Mouse (Mus musculus) heart, embryonic 14.5 days (tissue): ENCODE measurements at regions not wholly inside any gene's neighbourhood (a gene's known extent, or its start where the extent isn't known, plus 50 kb on each side); places are given as distances from the start of the nearest gene placed in this dataset.
"Not testable (repeated sequence)": the region's sequence is repeated elsewhere in the genome, so short reads cannot be mapped to it uniquely, and the experiment has no call there.

Source experiments
- ATAC-seq: fragments of 200-750 bp; cut with Nextera tagmentation; 2 replicates; pipeline ENCODE4 v1.8.0; 2017; ENCODE audit warnings: low read depth, moderate TSS enrichment; ENCODE audit not compliant: insufficient number of reproducible peaks, insufficient read depth, low FRiP score
- H3K27ac ChIP-seq, 2 experiments: fragments of 200-500 bp in 1 of 2; fragments of 300-500 bp in 1 of 2; sonication (generic) in 1 of 2; replicated peaks in 1 of 2; 2 replicates each; pipeline ENCODE4 v1.5.1; 2012 to 2014; ENCODE audit warnings: low read depth in 2 of 2, low read length in 2 of 2, control low read depth in 1 of 2, mild to moderate bottlenecking in 1 of 2, mixed read lengths in 1 of 2; ENCODE audit not compliant: control insufficient read depth in 1 of 2, insufficient read depth in 1 of 2
- H3K27me3 ChIP-seq: fragments of 300-500 bp; sonication (generic); 2 replicates; pipeline ENCODE4 v1.6.1; 2014; ENCODE audit warnings: mild to moderate bottlenecking, low read length, control low read depth; ENCODE audit not compliant: control insufficient read depth, insufficient read depth
- H3K36me3 ChIP-seq: fragments of 300-500 bp; sonication (generic); 2 replicates; pipeline ENCODE4 v1.6.1; 2014; ENCODE audit warnings: mild to moderate bottlenecking, control low read depth, low read length, mixed read lengths; ENCODE audit not compliant: control insufficient read depth, insufficient read depth
- H3K4me1 ChIP-seq, 2 experiments: fragments of 200-500 bp in 1 of 2; fragments of 300-500 bp in 1 of 2; sonication (generic) in 1 of 2; 2 replicates each; pipeline ENCODE4 v1.6.1; 2012 to 2014; ENCODE audit warnings: low read length in 2 of 2, control low read depth in 1 of 2, mixed read lengths in 1 of 2; ENCODE audit not compliant: control insufficient read depth in 2 of 2, insufficient read depth in 2 of 2
- H3K4me2 ChIP-seq: fragments of 300-500 bp; sonication (generic); 2 replicates; pipeline ENCODE4 v1.6.1; 2014; ENCODE audit warnings: mild to moderate bottlenecking, low read length
- H3K4me3 ChIP-seq, 2 experiments: fragments of 200-500 bp in 1 of 2; fragments of 300-500 bp in 1 of 2; sonication (generic) in 1 of 2; 2 replicates each; pipeline ENCODE4 v1.5.1; 2012 to 2014; ENCODE audit warnings: low read length in 2 of 2, mild to moderate bottlenecking in 2 of 2, control low read depth in 1 of 2, low read depth in 1 of 2, moderate library complexity in 1 of 2; ENCODE audit not compliant: control insufficient read depth in 1 of 2, insufficient read depth in 1 of 2
- H3K9ac ChIP-seq: fragments of 300-500 bp; sonication (generic); 2 replicates; pipeline ENCODE4 v1.6.1; 2014; ENCODE audit warnings: mild to moderate bottlenecking, low read length
- H3K9me3 ChIP-seq: fragments of 300-500 bp; sonication (generic); 2 replicates; pipeline ENCODE4 v1.6.1; 2016; ENCODE audit warnings: low read length, control low read depth; ENCODE audit not compliant: control insufficient read depth
- WGBS: fragments of 180-500 bp; shearing (Covaris S2); extraction: QIAGEN DNeasy Blood & Tissue Kit; methylation state at CpG from one replicate; pipeline ENCODE4 v1.1.7; 2014; 5-methylcytosine and 5-hydroxymethylcytosine counted together

DNA sequence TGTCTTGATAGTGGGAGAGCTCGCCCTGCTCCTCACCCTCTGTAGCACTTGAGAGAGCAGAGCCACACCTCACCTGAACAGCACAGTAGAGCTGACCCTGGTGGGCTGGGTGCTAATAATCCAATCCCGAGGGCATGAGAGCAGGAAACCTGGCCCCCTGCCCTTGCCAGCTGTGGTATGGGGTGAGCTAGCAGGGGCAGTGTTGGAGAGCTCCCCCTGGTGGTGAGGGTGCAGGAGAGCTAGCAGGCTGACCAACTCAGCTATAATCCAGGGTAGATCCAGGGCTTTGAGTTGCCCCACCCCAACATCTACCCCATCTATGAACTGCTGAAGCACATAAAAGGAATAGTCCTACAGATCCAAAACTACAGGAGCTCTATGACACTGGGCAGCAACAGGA lies 153.9 kb upstream of the Zfp637 start:
- Histone ChIP-seq H3K9me3 (no peaks in the 10 kb centered on the region), H3K4me2 (no peak overlapping the region), H3K27me3 (no peaks in the 10 kb centered on the region), H3K4me1 (no peaks in the 10 kb centered on the region), H3K27ac (no peak overlapping the region), H3K36me3 (no peaks in the 10 kb centered on the region), H3K9ac (no peak overlapping the region), H3K4me3 (no peak overlapping the region)
- WGBS, result 79% methylated on average over 2 of the region's 2 CpGs
- ATAC-seq, result no peak

DNA sequence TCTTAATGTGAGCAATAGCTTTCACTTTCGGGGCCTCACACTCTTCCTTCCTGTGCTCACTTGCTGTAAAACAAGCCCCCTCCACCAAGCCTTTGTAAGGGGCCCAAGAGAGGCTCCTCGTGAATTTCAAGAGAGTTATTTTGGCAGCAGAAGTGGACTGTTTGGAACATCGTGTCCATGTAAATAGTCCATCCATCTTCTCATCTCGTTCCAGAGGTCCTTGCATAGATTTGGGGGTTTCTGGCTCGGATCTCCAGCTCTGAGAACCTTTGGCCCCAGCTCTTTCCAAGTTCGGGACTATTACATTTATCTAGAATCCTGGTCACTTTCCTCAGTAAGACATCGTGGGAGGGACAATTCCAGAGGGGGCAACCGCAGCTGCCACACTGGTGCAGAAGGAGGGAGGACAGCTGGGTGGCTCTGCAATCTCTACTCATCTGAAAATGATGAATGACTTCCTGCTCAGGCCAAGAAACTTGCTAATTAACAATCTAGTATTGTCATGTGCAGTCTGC lies 152.3 kb upstream of the Zfp637 start:
- no peak overlapping the region for H3K4me3 ChIP-seq
- no peak for ATAC-seq
- no peaks in the 10 kb centered on the region for H3K36me3 ChIP-seq
- H3K9me3 ChIP-seq, result no peaks in the 10 kb centered on the region
- H3K27me3 ChIP-seq, result no peaks in the 10 kb centered on the region
- no peaks in the 10 kb centered on the region for H3K4me1 ChIP-seq
- H3K4me2 ChIP-seq, result no peak overlapping the region
- WGBS, result 62% methylated on average over 8 of the region's 8 CpGs
- H3K27ac ChIP-seq, result no peak overlapping the region
- no peak overlapping the region for H3K9ac ChIP-seq

DNA sequence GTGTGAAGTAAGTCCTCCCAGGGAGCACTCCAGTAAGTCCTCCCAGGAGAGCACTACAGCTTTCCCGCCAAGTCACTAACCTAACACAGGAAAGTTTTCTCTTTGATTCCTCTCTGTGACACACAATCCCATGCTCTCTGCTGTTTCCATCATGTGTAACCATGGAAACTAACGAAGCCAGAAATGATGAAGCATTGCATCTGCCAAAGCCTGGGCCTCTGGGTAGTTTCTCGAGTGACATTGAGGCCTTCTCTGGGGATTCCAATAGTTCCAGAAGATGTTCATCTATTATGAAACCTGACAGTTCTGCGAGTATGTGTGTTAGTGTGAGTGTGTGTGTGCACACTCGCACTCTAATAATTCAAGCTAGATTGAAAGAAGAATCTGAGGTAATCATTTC lies 140.7 kb upstream of the Zfp637 start:
- H3K9ac ChIP-seq, result no peak overlapping the region
- WGBS, result 82% methylated on average over 5 of the region's 5 CpGs
- H3K4me3 ChIP-seq, result no peak overlapping the region
- H3K27ac ChIP-seq, result no peak overlapping the region
- H3K4me1 ChIP-seq, result no peaks in the 10 kb centered on the region
- H3K4me2 ChIP-seq, result no peak overlapping the region
- H3K36me3 ChIP-seq, result no peaks in the 10 kb centered on the region
- no peaks in the 10 kb centered on the region for H3K9me3 ChIP-seq
- no peak for ATAC-seq
- H3K27me3 ChIP-seq, result no peaks in the 10 kb centered on the region

DNA sequence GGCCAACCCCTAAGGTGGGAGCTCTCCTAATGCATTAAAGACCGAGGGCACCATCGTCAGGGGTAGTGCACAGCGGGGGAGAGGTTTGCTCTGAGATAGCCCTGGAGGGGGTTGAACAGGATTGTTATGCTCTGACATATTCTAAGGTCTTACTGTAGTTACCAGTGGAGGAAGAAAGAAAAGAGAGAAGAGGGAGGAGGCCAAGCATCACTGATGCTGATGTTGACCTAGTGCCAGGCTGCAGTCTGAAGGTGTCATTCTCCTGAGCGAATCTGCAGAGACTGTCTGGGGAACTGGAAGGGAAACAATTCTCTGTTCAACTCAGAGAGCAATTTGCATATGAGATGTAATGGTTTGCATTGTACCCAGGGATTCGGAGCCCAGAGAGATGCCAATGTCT lies 139.4 kb upstream of the Zfp637 start:
- ATAC-seq, result no peak
- 92% methylated on average over 5 of the region's 5 CpGs for WGBS
- Histone ChIP-seq H3K27ac (no peak overlapping the region), H3K9ac (no peak overlapping the region), H3K4me1 (no peaks in the 10 kb centered on the region), H3K4me2 (no peak overlapping the region), H3K9me3 (no peaks in the 10 kb centered on the region), H3K4me3 (no peak overlapping the region), H3K27me3 (no peaks in the 10 kb centered on the region), H3K36me3 (no peaks in the 10 kb centered on the region)

DNA sequence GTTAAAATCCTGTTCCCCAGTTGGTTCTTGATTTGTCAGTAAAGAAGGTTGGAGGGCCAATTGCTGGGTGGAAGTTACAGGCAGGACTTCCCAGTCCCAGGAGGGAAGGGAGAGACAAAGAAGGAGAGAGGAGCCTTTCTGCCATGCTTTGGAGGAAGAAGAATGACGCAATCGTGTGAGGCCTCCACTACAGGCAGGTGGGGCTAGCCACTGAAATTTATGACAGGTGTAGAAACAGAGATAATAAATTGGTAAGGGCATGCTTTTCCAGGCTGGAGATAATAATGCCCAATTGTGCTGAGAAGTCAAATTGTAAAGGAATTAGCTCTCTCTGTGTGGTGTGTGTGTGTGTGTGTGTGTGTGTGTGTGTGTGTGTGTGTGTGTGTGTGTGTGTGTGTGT lies 135.0 kb upstream of the Zfp637 start:
- no peak for ATAC-seq
- no peak overlapping the region for H3K4me3 ChIP-seq
- no peaks in the 10 kb centered on the region for H3K27me3 ChIP-seq
- no peaks in the 10 kb centered on the region for H3K9me3 ChIP-seq
- 68% methylated on average over 2 of the region's 2 CpGs for WGBS
- H3K9ac ChIP-seq, result no peak overlapping the region
- H3K4me1 ChIP-seq, result no peaks in the 10 kb centered on the region
- no peak overlapping the region for H3K27ac ChIP-seq
- no peak overlapping the region for H3K4me2 ChIP-seq
- H3K36me3 ChIP-seq, result no peaks in the 10 kb centered on the region

DNA sequence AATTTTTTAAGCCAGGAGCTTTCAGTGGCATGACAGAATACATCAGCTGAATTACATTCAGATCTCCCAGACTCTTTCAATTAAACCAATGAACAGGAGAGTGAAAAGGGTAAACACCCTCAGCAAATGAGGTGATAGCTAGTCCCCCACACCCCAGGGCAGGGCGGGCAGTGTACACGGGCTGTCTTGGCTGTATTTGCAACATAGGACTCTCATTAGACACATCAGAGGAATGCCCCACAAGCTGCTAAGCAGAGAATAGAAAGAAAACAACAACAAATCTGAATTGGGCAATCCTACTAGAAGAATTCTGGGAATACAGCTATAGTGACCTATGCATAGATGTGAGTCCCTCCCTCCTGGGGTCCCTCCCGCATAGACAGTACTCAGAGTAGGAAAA lies 131.8 kb upstream of the Zfp637 start:
- H3K4me3 ChIP-seq, result no peak overlapping the region
- H3K9ac ChIP-seq, result no peak overlapping the region
- H3K36me3 ChIP-seq, result no peaks in the 10 kb centered on the region
- H3K27me3 ChIP-seq, result no peaks in the 10 kb centered on the region
- no peak for ATAC-seq
- no peak overlapping the region for H3K4me2 ChIP-seq
- H3K27ac ChIP-seq, result no peak overlapping the region
- no peaks in the 10 kb centered on the region for H3K4me1 ChIP-seq
- WGBS, result 79% methylated on average over 3 of the region's 3 CpGs
- H3K9me3 ChIP-seq, result no peaks in the 10 kb centered on the region

DNA sequence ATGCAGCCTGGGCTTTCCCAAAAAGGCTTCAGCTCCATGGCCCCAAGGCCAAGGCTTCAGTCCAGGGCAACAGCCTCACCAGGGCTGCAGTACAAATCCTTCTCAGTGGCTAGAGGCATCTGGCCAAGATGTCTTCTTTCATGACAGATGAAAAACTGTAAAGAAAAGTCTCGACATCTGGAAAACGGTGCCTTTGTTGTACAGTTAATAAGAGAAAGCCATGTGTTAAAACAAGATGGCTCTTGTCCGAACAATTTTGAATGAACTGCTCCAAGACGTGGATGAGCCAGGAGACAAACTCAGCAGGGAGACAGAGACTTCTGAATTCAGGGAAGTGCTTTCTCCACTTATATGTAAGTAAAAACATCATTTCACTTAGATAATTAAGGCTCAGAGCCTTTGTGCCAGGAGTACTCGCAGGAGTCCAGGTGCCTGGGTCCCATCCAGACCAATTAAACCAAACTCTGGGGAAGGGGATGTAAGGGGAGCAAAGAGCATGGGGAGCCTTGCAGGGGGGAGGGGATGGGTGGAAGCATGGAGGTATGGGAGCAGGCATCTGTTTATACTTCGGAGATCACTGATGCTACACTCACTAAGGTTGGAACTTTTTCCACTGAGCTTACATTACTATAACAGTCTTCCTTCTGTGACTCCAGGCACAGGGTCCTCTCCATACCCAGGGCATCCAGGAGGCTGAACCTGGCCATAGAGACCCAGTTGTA lies 125.8 kb upstream of the Zfp637 start:
- Histone ChIP-seq H3K36me3 (no peaks in the 10 kb centered on the region), H3K27me3 (no peaks in the 10 kb centered on the region), H3K4me3 (no peak overlapping the region), H3K4me1 (no peaks in the 10 kb centered on the region), H3K9me3 (no peaks in the 10 kb centered on the region), H3K4me2 (no peak overlapping the region), H3K9ac (no peak overlapping the region), H3K27ac (no peak overlapping the region)
- ATAC-seq, result no peak
- 85% methylated on average over 6 of the region's 6 CpGs for WGBS

DNA sequence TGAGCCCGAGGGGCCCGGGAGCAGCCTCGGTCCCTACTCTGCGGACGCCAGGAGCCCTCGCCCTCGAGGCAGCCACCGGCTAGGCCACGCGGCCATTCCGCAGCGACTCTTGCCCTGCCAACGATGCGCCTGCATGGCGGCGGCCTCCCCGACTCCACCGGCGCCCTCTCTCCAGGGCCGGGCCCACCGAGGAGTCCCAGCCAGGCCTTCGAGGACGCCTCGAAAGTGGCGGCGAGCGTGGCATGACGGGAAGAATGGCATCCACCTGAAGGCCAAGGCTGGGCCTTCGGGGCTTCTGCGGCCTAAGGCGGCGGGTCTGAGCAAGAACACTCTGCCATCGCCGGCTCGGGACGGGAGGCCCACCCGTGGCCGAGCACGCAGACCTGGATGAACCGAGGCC lies 124.6 kb upstream of the Zfp637 start:
- H3K27me3 ChIP-seq, H3K36me3 ChIP-seq, H3K9me3 ChIP-seq, H3K4me3 ChIP-seq, ATAC-seq, H3K4me1 ChIP-seq, H3K4me2 ChIP-seq, H3K27ac ChIP-seq, H3K9ac ChIP-seq: not testable (repeated sequence)
- 79% methylated on average over 5 of the region's 40 CpGs for WGBS
